Mouse (Mus musculus) midbrain, embryonic 11.5 days (tissue): ENCODE results near the gene Hspb7. TPM values are rescaled to one million over a fixed set of nuclear protein-coding genes. Genes with fewer than 3 reads are reported as not detected.

Experiments used
- ATAC-seq: fragments of 200-750 bp; cut with Nextera tagmentation; 2 replicates; pipeline ENCODE4 v1.8.0; 2017; ENCODE audit warnings: moderate TSS enrichment, moderate library complexity; ENCODE audit not compliant: low FRiP score
- DNase-seq: peaks from one replicate; pipeline ENCODE4 v3.0.0; 2015; ENCODE audit warnings: low spot score; ENCODE audit errors: missing footprints
- H3K27ac ChIP-seq: fragments of 300-500 bp; sonication (generic); 2 replicates; pipeline ENCODE4 v1.5.1; 2014; ENCODE audit warnings: low read depth, low read length
- H3K27me3 ChIP-seq: fragments of 300-500 bp; sonication (generic); 2 replicates; pipeline ENCODE4 v1.6.1; 2014; ENCODE audit warnings: mild to moderate bottlenecking, low read length, moderate library complexity, mixed read lengths; ENCODE audit not compliant: control insufficient read depth, insufficient read depth
- H3K36me3 ChIP-seq: fragments of 300-500 bp; sonication (generic); 2 replicates; pipeline ENCODE4 v1.6.1; 2014; ENCODE audit warnings: mild to moderate bottlenecking, low read length, moderate library complexity, mixed read lengths; ENCODE audit not compliant: control insufficient read depth, insufficient read depth
- H3K4me1 ChIP-seq: fragments of 300-500 bp; sonication (generic); 2 replicates; pipeline ENCODE4 v1.6.1; 2014; ENCODE audit warnings: low read length; ENCODE audit not compliant: control insufficient read depth, insufficient read depth
- H3K4me2 ChIP-seq: fragments of 300-500 bp; sonication (generic); 2 replicates; pipeline ENCODE4 v1.6.1; 2014; ENCODE audit warnings: mild to moderate bottlenecking, moderate library complexity
- H3K4me3 ChIP-seq: fragments of 300-500 bp; sonication (generic); 2 replicates; pipeline ENCODE4 v1.5.1; 2014; ENCODE audit warnings: low read depth, low read length
- H3K9ac ChIP-seq: fragments of 300-500 bp; sonication (generic); 2 replicates; pipeline ENCODE4 v1.6.1; 2014; ENCODE audit warnings: low read length
- H3K9me3 ChIP-seq: fragments of 300-500 bp; sonication (generic); 2 replicates; pipeline ENCODE4 v1.6.1; 2016; ENCODE audit warnings: low read length; ENCODE audit not compliant: control insufficient read depth
- WGBS: fragments of 180-500 bp; shearing (Covaris S2); extraction: QIAGEN DNeasy Blood & Tissue Kit; methylation state at CpG from one replicate; pipeline ENCODE4 v1.1.7; 2014; 5-methylcytosine and 5-hydroxymethylcytosine counted together
- polyA plus RNA-seq: library from polyadenylated mRNA; unstranded; fragments of >200 nt; fragmentation: Nextera tagmentation; extraction: Ambion mirVana; gene quantifications from 2 replicates; pipeline ENCODE4 v1.2.1, GENCODE M21; 2014

Gene Hspb7
- polyA plus RNA-seq, 1 experiment from 2014 or later, result not detected

DNA sequence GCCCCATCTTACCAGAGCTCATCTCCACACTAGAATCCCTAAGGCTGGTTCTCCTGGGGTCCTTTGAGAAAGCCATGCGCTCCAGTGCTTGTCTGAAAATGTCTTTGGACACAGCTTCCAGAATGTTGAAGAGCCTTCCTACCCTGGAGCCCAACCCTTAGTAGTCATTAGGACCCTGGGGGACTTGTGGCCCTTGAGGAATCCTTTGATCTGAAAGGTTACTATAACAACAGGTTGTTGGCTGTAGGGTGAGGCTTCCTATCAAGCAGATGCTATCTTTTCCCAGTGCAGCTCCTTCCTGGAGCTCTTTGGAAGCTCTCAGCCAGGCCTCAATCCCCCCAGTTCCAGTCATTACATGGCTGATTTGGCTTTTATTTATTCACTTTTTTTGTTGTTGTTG, 15.4 kb downstream of the Hspb7 start, which contains the start of gene Srarp:
Gene Srarp (minus strand): TSS at position 132 of the 400 bp plus-strand sequence.
- Histone ChIP-seq H3K4me3 (no peak within 1 kb of the TSS), H3K9me3 (no peaks in the 10 kb centered on the region), H3K36me3 (no peaks in the 10 kb centered on the region), H3K27me3 (no peaks in the 10 kb centered on the region), H3K27ac (no peak within 1 kb of the TSS), H3K4me2 (no peak within 1 kb of the TSS), H3K9ac (no peak within 1 kb of the TSS), H3K4me1 (no peaks in the 10 kb centered on the region)
- ATAC-seq, result no peak
- WGBS, result 75% methylated on average over 1 of the region's 1 CpGs
- DNase-seq, result no peak

DNA sequence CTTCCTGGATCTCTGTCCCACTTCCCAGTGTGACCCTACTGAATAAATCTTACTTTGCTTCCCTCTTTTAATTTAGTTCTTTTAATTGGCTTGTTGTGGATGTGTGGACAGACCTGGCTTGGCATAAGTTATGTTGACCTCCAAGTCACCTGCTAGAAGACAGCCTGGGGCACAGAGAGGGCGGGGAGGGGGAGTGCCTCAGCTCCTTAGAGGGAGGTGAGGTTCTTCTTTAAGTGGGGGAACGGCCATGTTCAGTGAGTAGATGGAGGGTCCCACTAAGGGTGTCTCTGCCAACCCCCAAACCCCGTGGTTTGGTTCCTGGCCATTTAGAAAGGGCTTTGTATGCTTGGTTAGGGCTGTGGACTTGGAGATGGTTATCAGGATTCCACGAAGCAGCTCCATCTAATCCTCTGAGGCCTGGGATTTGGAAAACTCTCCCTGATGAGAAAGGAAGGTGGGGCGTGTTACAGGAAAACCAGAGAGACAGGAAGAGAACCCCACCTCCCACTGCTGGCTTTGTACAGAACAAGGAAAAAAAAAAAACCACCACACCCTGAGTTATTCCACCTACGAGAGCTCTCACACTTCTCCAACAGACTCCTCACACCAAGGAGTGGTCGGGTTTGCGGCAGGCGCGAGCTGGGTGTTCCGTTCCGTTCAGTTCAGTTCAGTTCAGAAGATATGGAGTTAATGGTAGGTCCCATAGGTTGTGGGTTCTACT, 18.7 kb downstream of the Hspb7 start:
- no peak overlapping the region for H3K4me2 ChIP-seq
- H3K36me3 ChIP-seq, result no peaks in the 10 kb centered on the region
- no peaks in the 10 kb centered on the region for H3K9me3 ChIP-seq
- WGBS, result 84% methylated on average over 12 of the region's 12 CpGs
- no peak for DNase-seq
- no peak for ATAC-seq
- H3K27me3 ChIP-seq, result no peaks in the 10 kb centered on the region
- H3K27ac ChIP-seq, result no peak overlapping the region
- no peak overlapping the region for H3K9ac ChIP-seq
- H3K4me1 ChIP-seq, result 0 out of 2 replicates have a peak, but pooled peaks cover 3% of the 10 kb centered on the region
- no peak overlapping the region for H3K4me3 ChIP-seq

DNA sequence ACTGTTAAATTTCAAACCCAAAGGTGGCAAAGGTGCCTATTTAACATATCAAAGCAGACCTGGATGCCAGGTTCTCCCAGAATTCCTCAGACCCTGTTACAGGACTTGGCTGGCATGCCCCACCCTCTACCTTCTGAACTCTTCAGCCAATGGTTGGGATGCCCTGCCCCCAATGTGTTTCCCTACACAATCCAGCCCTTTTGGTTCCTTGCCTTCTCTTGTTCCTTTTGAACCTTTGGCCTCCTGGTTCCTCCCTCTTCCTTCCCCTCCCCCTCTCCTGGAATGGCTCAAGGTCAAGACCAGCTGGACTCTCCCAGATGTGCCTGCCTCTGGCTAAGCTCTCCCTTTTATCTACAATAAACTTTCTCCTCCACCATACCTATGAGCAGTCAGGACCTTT, 20.3 kb downstream of the Hspb7 start:
- Histone ChIP-seq H3K27ac (no peak overlapping the region), H3K9me3 (no peaks in the 10 kb centered on the region), H3K27me3 (no peaks in the 10 kb centered on the region), H3K9ac (no peak overlapping the region), H3K4me2 (no peak overlapping the region), H3K4me1 (peaks cover 10% of the 10 kb centered on the region), H3K36me3 (no peaks in the 10 kb centered on the region), H3K4me3 (no peak overlapping the region)
- DNase-seq (no peak), ATAC-seq (no peak)

DNA sequence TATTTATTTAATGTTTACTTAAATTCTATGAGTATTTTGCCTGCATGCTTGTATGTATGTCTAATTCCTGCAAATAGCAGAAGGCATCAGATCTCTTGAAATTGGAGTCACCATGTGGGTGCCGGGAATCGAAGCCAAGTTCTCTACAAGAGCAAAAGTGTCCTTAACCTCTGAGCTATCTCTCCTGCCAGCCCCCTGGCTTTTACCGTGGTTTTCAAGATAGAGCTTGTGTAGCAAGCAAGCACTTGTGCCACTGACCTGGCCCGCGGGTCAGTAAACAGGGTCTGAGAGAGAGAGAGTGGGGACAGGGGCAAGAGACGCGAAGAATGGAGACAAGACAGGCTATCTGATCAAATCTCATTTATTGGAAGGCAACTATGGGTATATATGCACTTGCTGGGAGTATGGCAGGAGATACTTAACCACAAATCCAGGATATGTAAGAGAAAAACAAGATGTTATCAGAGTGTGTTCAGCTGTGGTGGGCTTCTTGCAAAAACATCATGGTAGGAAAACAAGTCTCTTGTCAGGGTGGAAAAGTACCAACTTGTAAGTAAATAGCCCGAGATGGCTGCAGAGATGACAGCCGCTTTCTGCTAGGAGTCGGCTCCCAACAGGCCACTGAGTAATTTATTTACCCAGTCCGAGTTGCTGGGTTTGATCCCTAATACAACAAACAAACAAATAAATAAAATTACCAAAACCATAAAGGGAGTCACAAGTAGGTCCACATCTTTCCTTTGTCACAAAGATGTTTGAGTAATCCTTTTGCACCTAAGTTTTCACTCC, 23.3 kb downstream of the Hspb7 start:
- no peak for ATAC-seq
- Histone ChIP-seq H3K4me1 (peaks cover 11% of the 10 kb centered on the region), H3K9ac (peak overlapping the region; percentile 98), H3K27me3 (no peaks in the 10 kb centered on the region), H3K9me3 (no peaks in the 10 kb centered on the region), H3K36me3 (peaks cover 11% of the 10 kb centered on the region), H3K4me2 (peak overlapping the region; percentile 53), H3K27ac (no peak overlapping the region), H3K4me3 (peak overlapping the region; percentile 100)
- no peak for DNase-seq
- 50% methylated on average over 11 of the region's 11 CpGs for WGBS

DNA sequence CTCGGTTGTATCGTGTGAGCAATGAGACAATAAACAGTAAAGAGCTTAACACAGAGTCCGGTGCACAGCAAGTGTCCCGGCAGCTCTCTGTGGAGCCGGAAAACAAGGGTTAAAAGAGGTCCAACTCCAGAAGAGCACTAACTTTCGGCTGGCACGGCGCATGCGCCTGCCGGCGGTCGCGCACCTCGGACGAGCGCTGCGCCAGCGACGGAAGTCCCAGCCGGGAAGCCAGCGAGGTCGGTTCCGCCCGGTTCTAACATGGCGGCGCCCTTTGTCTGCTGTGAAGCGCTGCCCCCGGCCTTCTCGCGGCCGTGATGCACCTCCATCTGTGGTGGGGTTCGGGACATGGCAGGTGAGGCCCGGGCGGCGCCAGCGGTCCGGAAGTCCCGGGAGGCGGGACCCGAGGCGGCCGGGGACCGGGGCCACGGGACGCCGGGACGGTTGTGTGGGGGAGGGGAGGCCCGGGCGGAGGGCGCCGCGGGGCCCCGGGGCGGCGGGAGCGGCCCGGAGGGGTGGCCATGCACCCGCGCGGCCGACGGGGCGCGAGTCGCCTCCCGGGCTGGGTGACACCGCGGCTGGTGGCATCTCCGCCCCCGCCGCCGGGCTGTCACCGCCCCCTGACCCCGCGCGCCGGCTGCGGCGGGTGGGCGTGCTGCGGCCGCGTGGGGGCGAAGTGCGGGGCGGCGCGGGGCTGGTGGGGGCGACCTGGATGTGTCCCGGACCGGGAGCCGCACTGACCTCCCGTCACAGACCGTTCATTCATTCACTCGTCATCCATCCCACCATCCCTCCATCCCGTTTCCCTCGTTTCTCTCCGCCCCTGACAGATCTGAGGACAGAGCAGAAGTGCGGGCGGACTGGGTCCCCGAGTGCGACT, 24.1 kb downstream of the Hspb7 start, which contains the start of gene Zbtb17:
Gene Zbtb17 (plus strand): TSS at position 204 of the 877 bp plus-strand sequence.
- DNase-seq, result peak; percentile 100

DNA sequence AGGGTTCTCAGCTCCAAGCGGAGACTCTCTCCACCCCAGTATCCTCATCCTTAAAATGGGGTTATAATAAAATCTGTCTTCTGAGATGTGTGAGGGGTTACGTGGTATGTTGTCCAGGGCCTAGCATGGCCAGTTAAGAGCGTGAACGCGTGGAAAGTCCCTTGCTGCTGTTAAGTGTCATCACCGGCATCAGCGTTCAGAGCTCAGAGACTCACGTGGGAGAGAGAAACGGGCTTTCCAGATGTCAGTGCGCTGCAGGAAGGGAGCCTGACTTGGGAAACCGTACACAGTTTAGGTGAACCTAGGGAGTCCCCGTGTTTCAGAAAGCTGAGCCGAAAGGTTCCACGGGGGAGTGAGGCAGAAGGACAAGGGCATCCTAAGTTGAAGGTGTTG, 24.7 kb downstream of the Hspb7 start:
- Histone ChIP-seq H3K27me3 (no peaks in the 10 kb centered on the region), H3K36me3 (peaks cover 11% of the 10 kb centered on the region), H3K9me3 (no peaks in the 10 kb centered on the region), H3K27ac (no peak overlapping the region), H3K9ac (peak overlapping the region; percentile 98), H3K4me3 (peak overlapping the region; percentile 100), H3K4me1 (peaks cover 11% of the 10 kb centered on the region), H3K4me2 (peak overlapping the region; percentile 85)
- 18% methylated on average over 14 of the region's 14 CpGs for WGBS
- no peak for ATAC-seq
- DNase-seq, result peak; percentile 91

More for the DNA sequence above, 24.1 kb downstream of the Hspb7 start, which contains the start of gene Zbtb17:
- WGBS, result under 1% methylated on average over 81 of the region's 102 CpGs
- H3K36me3 ChIP-seq, result peaks cover 11% of the 10 kb centered on the region
- no peaks in the 10 kb centered on the region for H3K27me3 ChIP-seq
- peaks cover 11% of the 10 kb centered on the region for H3K4me1 ChIP-seq
- peak within 1 kb of the TSS; percentile 85 for H3K4me2 ChIP-seq
- H3K9me3 ChIP-seq, result no peaks in the 10 kb centered on the region
- ATAC-seq, result peak; percentile 93
- peak within 1 kb of the TSS; percentile 100 for H3K4me3 ChIP-seq
- peak within 1 kb of the TSS; percentile 98 for H3K9ac ChIP-seq
- H3K27ac ChIP-seq, result peak within 1 kb of the TSS; percentile 48; the same call in 1 of the 2 replicates

DNA sequence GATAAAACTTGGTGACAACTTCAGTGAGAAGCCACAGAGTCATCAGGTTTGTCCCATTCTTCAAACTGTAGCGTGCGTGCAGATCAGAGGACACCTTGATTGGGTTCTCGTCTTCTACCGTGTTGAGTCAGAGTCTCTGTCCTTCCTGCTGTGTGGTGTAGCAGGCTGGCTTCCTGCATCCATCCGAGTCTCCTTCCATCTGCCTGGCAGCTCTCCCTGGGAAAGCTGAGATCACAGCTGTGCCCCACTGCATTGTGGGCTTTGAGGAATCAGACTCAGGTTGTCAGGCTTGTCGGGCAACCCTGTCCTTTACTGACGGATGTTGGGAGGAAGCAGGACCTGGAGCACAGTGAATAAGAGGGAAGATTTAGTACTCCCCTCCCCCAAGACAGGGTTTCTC, 25.6 kb downstream of the Hspb7 start:
- Histone ChIP-seq H3K4me3 (no peak overlapping the region), H3K27me3 (no peaks in the 10 kb centered on the region), H3K9ac (no peak overlapping the region), H3K36me3 (peaks cover 11% of the 10 kb centered on the region), H3K9me3 (no peaks in the 10 kb centered on the region), H3K4me1 (peaks cover 11% of the 10 kb centered on the region), H3K27ac (no peak overlapping the region), H3K4me2 (no peak overlapping the region)
- DNase-seq (no peak), ATAC-seq (no peak)
- whole genome bisulfite sequencing, result 83% methylated on average over 7 of the region's 7 CpGs

DNA sequence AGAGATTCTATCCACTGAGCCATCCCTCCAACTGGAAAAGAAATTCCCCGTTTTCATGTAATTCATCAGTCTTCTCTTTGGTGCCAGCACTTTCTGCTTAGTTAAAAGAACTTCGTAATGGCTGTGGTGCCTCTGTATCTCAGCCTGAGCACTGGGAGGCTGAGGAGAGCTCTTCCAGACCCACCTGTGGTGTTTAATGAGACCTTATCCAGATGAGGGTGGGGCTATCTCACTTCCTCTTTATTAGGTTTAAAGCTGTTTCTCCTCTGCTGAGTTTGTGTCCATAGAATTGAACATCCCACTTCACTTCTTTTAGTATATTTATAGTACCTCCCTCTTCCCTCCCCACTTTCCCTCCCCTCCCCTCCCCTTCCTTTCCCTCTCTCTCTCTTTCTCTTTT, 30.7 kb downstream of the Hspb7 start:
- Histone ChIP-seq H3K36me3 (peaks cover 11% of the 10 kb centered on the region), H3K4me1 (no peaks in the 10 kb centered on the region), H3K9me3 (no peaks in the 10 kb centered on the region), H3K27me3 (no peaks in the 10 kb centered on the region), H3K4me2 (no peak overlapping the region), H3K9ac (no peak overlapping the region), H3K27ac (no peak overlapping the region), H3K4me3 (no peak overlapping the region)
- DNase-seq (no peak), ATAC-seq (no peak)
- 90% methylated on average over 2 of the region's 2 CpGs for WGBS
